ENCODE assay signal across 8 mouse cellular contexts in genomic region chr2:4593433-4593832, GRCm38 (mm10). TPM values are rescaled to one million over a fixed set of nuclear protein-coding genes. Genes with fewer than 3 reads are reported as not detected.
DNase-seq lines count a peak whose midpoint lies in the region; ATAC-seq and TF ChIP-seq lines count a peak whose summit lies in the region.

No protein-coding gene starts in this region.

- peaks cover 9% of the 10 kb centered on the region for H3K4me1 ChIP-seq in embryonic fibroblast, embryonic 13.5 days (ENCODE audit: control insufficient read depth, insufficient read depth, low read length)
- H3K4me1 ChIP-seq in heart, embryonic 13.5 days, result peaks cover 31% of the 10 kb centered on the region

- ATAC-seq in heart, embryonic 13.5 days (ENCODE audit: extremely low read depth, insufficient number of reproducible peaks, low FRiP score, low TSS enrichment), result peak; percentile 68

- H3K4me2 ChIP-seq in heart, embryonic 13.5 days, result no peak overlapping the region

- H3K36me3 ChIP-seq in heart, embryonic 13.5 days, result peaks cover 100% of the 10 kb centered on the region

- peak overlapping the region; percentile 36; the same call in 1 of the 2 replicates for H3K27ac ChIP-seq in embryonic fibroblast, embryonic 13.5 days (ENCODE audit: insufficient read depth, low read length)
- H3K27ac ChIP-seq in heart, embryonic 13.5 days (replicated peaks), result peak overlapping the region; percentile 62

- no peaks in the 10 kb centered on the region for H3K9me3 ChIP-seq in heart, embryonic 13.5 days

- DNase-seq in 416B (ENCODE audit: low read depth), result peak; percentile 80
- peak; percentile 88 for DNase-seq in Muller cell, postnatal 12 days (ENCODE audit: inconsistent ontology term)
- DNase-seq in kidney, postnatal 14 days, result peak; percentile 66
- peak; percentile 83 to 85 for DNase-seq in lung, postnatal 4 days
- DNase-seq in urinary bladder, postnatal 36 days (ENCODE audit: low spot score in 2 of 2), result peak; percentile 29 to 64
- no peak for DNase-seq in cerebellum, adult 11-12 months

- no peaks in the 10 kb centered on the region for H3K27me3 ChIP-seq in heart, embryonic 13.5 days (replicated peaks)

- 23% methylated on average over 9 of the region's 9 CpGs for WGBS in heart, embryonic 13.5 days

- H3K9ac ChIP-seq in heart, embryonic 13.5 days, result no peak overlapping the region

- TF ChIP-seq CTCF in embryonic fibroblast, embryonic 13.5 days (IDR thresholded peaks at IDR 0.05; ENCODE audit: borderline replicate concordance, insufficient read depth, low read length), result no peak

- no peak overlapping the region for H3K4me3 ChIP-seq in embryonic fibroblast, embryonic 13.5 days (ENCODE audit: insufficient read depth, low read length)
- no peak overlapping the region for H3K4me3 ChIP-seq in heart, embryonic 13.5 days

- no peak for TF ChIP-seq POLR2A in embryonic fibroblast, embryonic 13.5 days (IDR thresholded peaks at IDR 0.05; ENCODE audit: low read depth, low read length)

RNA-seq across cellular contexts. Expression of gene Prpf18, which starts 58.5 kb away (rescaled TPM):
- 22.2 and 24.6 TPM in 2 replicates for polyA plus RNA-seq in embryonic fibroblast, embryonic 13.5 days (2011; ENCODE audit: insufficient read length, low read depth, missing spikeins)
- polyA plus RNA-seq in heart, embryonic 13.5 days (2015; fragmentation: Nextera tagmentation; extraction: Ambion mirVana), result 26.2 and 27.9 TPM in 2 replicates
